7 mouse cellular contexts compared by ENCODE assay signal in genomic region chr3:144467521-144467920, GRCm38 (mm10).
DNase-seq lines count a peak whose midpoint lies in the region; ATAC-seq and TF ChIP-seq lines count a peak whose summit lies in the region.

No protein-coding gene starts in this region.

- no peak overlapping the region for H3ac ChIP-seq in C2C12 (ENCODE audit: control insufficient read depth, insufficient read length, low read depth)

- no peak for TF ChIP-seq CTCF in kidney, adult 2 months (conservative IDR thresholded peaks at IDR 0.05; ENCODE audit: insufficient read depth, insufficient read length, low read depth, low read length)
- peak; percentile 3 for TF ChIP-seq CTCF in C2C12 (IDR thresholded peaks at IDR 0.05; ENCODE audit: control insufficient read depth, insufficient read depth, insufficient read length)

- H3K36me3 ChIP-seq in kidney, adult 2 months (ENCODE audit: control insufficient read depth, insufficient read depth, low read length): no peaks in the 10 kb centered on the region
- H3K36me3 ChIP-seq in C2C12 (ENCODE audit: control insufficient read depth, insufficient read depth): peaks cover 11% of the 10 kb centered on the region

- no peak overlapping the region for H3K4me3 ChIP-seq in kidney, adult 2 months (ENCODE audit: insufficient read depth, low read depth, low read length)
- H3K4me3 ChIP-seq in C2C12 (ENCODE audit: insufficient read depth, poor library complexity, severe bottlenecking): no peak overlapping the region

- H3K79me3 ChIP-seq in C2C12 (ENCODE audit: low read depth): peaks cover 4% of the 10 kb centered on the region

- H3K27ac ChIP-seq in kidney, adult 2 months (ENCODE audit: insufficient read depth, low read depth, low read length): no peak overlapping the region

- DNase-seq in kidney, adult 2 months: peak; percentile 8
- no peak for DNase-seq in kidney, adult 18-20 months
- peak; percentile 62 for DNase-seq in MEL-GATA-1-ER (ENCODE audit: extremely low read depth, low read depth)
- no peak for DNase-seq in right cerebral cortex, adult 18-20 months

- ATAC-seq in inflammation-experienced regulatory T-cells, adult 6 months: peak; percentile 68
- ATAC-seq in erythroblast, adult 5-6 weeks (replicated peaks; ENCODE audit: low FRiP score, poor library complexity, severe bottlenecking): no peak

- peaks cover 60% of the 10 kb centered on the region for H3K79me2 ChIP-seq in C2C12 (ENCODE audit: control insufficient read depth, insufficient read depth)

- no peaks in the 10 kb centered on the region for H3K4me1 ChIP-seq in kidney, adult 2 months (ENCODE audit: control insufficient read depth, insufficient read depth, low read length)

- H3K27me3 ChIP-seq in kidney, adult 2 months (replicated peaks; ENCODE audit: control insufficient read depth, insufficient read depth, low read length): no peaks in the 10 kb centered on the region
- no peaks in the 10 kb centered on the region for H3K27me3 ChIP-seq in C2C12 (ENCODE audit: control insufficient read depth, insufficient read depth, insufficient read length)

- WGBS in kidney, adult 2 months: 72% methylated on average over 10 of the region's 10 CpGs

- no peak for TF ChIP-seq POLR2A in kidney, adult 2 months (IDR thresholded peaks at IDR 0.05; ENCODE audit: low read depth, low read length)

TF ChIP-seq in C2C12, 6 proteins besides CTCF, POLR2A, EP300 and RAD21:
- TF ChIP-seq MAX (IDR thresholded peaks at IDR 0.05) (no peak), USF1 (IDR thresholded peaks at IDR 0.05; ENCODE audit: low read depth) (no peak), MYOG (IDR thresholded peaks at IDR 0.05; ENCODE audit: control insufficient read depth, extremely low read depth, insufficient read length) (no peak), FOSL1 (IDR thresholded peaks at IDR 0.05; ENCODE audit: insufficient read depth, low read length, poor library complexity, severe bottlenecking) (no peak), CEBPB (IDR thresholded peaks at IDR 0.05; ENCODE audit: low read depth) (no peak), MYOD1 (IDR thresholded peaks at IDR 0.05; ENCODE audit: control insufficient read depth, insufficient read length, low read depth) (no peak)

Comparison
In these comparisons a context has a peak if more than half of its experiments do, and no peak if none do; other contexts are left out.
1. DNase-seq: peak in kidney, adult 2 months (single experiment) and MEL-GATA-1-ER (single experiment); none in kidney, adult 18-20 months (single experiment) and right cerebral cortex, adult 18-20 months (single experiment).